Mouse (Mus musculus): ENCODE measurements at regions not wholly inside any gene's neighbourhood (a gene's known extent, or its start where the extent isn't known, plus 50 kb on each side); places are given as distances from the start of the nearest gene placed in this dataset.

DNA sequence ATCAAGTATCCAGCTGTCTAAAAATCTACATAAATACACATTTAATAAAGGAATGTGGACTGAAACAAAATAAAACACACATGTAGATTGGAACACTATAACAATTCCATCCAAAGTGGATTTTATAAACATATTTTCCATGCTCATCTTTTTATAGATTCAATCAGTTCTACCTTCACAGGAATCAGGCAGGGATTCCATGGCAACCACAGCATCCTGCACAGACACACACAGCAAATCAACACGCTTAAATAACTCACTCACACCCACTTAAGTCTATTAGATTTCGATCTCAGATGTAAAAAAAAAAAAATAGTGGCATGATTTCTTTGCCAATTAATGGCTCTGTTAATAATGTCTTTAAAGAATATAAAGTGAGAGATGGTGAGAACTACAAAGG is 151.2 kb upstream of the Kcnip4 start:
- DNase-seq (ENCODE audit: low spot score) (no peak), ATAC-seq (ENCODE audit: insufficient number of reproducible peaks, low FRiP score, low TSS enrichment, low read depth) (no peak)
- Histone ChIP-seq H3K4me2 (ENCODE audit: low read depth, severe bottlenecking) (no peak overlapping the region), H3K27ac (replicated peaks; ENCODE audit: low read depth, low read length) (no peak overlapping the region), H3K4me3 (ENCODE audit: low read depth, low read length) (no peak overlapping the region), H3K4me1 (ENCODE audit: control insufficient read depth, insufficient read depth, low read length) (no peaks in the 10 kb centered on the region), H3K9me3 (ENCODE audit: control insufficient read depth, low read length) (no peaks in the 10 kb centered on the region), H3K27me3 (ENCODE audit: control insufficient read depth, insufficient read depth, low read length) (no peaks in the 10 kb centered on the region), H3K36me3 (ENCODE audit: control insufficient read depth, insufficient read depth, low read length) (no peaks in the 10 kb centered on the region), H3K9ac (ENCODE audit: low read length) (no peak overlapping the region)
- WGBS: 83% methylated on average over 2 of the region's 2 CpGs

DNA sequence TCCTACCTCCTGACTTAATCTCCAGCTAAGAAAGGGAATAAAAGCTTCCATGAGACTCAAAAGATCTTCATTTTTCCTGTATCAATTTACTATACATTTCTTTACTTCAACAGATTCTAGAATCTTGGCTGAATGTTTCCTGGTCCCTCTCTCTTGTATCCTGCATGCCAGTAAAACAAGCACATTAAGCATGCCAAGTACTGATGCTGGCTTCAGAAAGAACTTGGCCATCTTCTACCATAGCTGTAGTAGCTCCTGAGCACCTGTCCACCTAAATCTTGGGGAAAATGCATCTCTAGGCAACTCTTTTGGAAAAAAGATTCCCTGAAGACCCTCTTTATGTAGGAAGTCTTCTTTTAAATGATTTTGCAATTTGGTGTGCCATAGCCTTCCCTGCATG is 140.5 kb upstream of the Kcnip4 start:
- Histone ChIP-seq H3K4me1 (ENCODE audit: control insufficient read depth, insufficient read depth, low read length) (no peaks in the 10 kb centered on the region), H3K27ac (replicated peaks; ENCODE audit: low read depth, low read length) (no peak overlapping the region), H3K9ac (ENCODE audit: low read length) (no peak overlapping the region), H3K4me2 (ENCODE audit: low read depth, severe bottlenecking) (no peak overlapping the region), H3K36me3 (ENCODE audit: control insufficient read depth, insufficient read depth, low read length) (no peaks in the 10 kb centered on the region), H3K27me3 (ENCODE audit: control insufficient read depth, insufficient read depth, low read length) (no peaks in the 10 kb centered on the region), H3K9me3 (ENCODE audit: control insufficient read depth, low read length) (no peaks in the 10 kb centered on the region), H3K4me3 (ENCODE audit: low read depth, low read length) (no peak overlapping the region)
- no peak for ATAC-seq (ENCODE audit: insufficient number of reproducible peaks, low FRiP score, low TSS enrichment, low read depth)
- no peak for DNase-seq (ENCODE audit: low spot score)

DNA sequence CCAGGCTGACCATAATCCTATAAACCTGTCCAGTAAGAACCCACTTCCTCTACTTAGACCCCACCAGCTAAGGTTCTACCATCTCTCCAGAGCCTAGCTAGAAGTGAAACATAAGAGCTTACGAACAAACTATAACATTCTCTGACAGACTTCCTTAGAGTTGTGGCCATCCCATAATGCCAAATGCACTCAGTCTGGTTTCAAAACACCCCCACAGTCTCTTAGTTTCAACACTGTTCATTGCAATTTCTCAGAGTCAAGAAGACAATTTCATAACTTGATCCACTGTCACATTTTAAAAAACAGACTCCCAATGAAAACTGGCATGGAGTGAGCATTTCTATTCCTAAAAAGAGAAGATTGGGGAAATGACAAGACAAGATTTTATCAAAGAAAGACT is 139.2 kb upstream of the Kcnip4 start:
- no peak for DNase-seq (ENCODE audit: low spot score)
- Histone ChIP-seq H3K4me1 (ENCODE audit: control insufficient read depth, insufficient read depth, low read length) (no peaks in the 10 kb centered on the region), H3K36me3 (ENCODE audit: control insufficient read depth, insufficient read depth, low read length) (no peaks in the 10 kb centered on the region), H3K9ac (ENCODE audit: low read length) (no peak overlapping the region), H3K9me3 (ENCODE audit: control insufficient read depth, low read length) (no peaks in the 10 kb centered on the region), H3K27me3 (ENCODE audit: control insufficient read depth, insufficient read depth, low read length) (no peaks in the 10 kb centered on the region), H3K4me2 (ENCODE audit: low read depth, severe bottlenecking) (no peak overlapping the region), H3K27ac (replicated peaks; ENCODE audit: low read depth, low read length) (no peak overlapping the region), H3K4me3 (ENCODE audit: low read depth, low read length) (no peak overlapping the region)
- 88% methylated on average over 1 of the region's 1 CpGs for WGBS
- ATAC-seq (ENCODE audit: insufficient number of reproducible peaks, low FRiP score, low TSS enrichment, low read depth): no peak

DNA sequence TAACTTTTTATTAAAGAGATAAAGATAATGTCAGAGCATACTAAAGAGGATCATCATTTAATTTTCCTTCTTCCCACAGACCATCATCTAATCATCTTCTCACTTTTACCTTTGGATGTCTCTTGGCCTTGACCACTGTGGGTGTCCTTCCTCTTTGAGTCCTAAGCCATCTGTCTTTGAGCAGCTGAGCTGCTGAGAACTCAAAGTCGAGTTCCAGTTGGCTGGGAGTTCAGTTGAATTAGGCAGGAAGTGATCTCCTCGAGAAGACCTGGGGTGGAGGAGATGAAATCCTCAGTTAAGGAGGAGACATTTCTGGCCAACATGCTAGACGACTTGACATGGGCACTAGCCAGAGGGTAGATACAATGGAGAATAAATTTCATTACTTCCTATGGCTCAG is 137.4 kb upstream of the Kcnip4 start:
- ATAC-seq (ENCODE audit: insufficient number of reproducible peaks, low FRiP score, low TSS enrichment, low read depth) (no peak), DNase-seq (ENCODE audit: low spot score) (no peak)
- H3K27ac ChIP-seq (replicated peaks; ENCODE audit: low read depth, low read length): no peak overlapping the region
- H3K4me3 ChIP-seq (ENCODE audit: low read depth, low read length): no peak overlapping the region
- no peaks in the 10 kb centered on the region for H3K27me3 ChIP-seq (ENCODE audit: control insufficient read depth, insufficient read depth, low read length)
- no peaks in the 10 kb centered on the region for H3K36me3 ChIP-seq (ENCODE audit: control insufficient read depth, insufficient read depth, low read length)
- WGBS: 71% methylated on average over 3 of the region's 3 CpGs
- H3K4me1 ChIP-seq (ENCODE audit: control insufficient read depth, insufficient read depth, low read length): no peaks in the 10 kb centered on the region
- no peak overlapping the region for H3K4me2 ChIP-seq (ENCODE audit: low read depth, severe bottlenecking)
- no peak overlapping the region for H3K9ac ChIP-seq (ENCODE audit: low read length)
- no peaks in the 10 kb centered on the region for H3K9me3 ChIP-seq (ENCODE audit: control insufficient read depth, low read length)

DNA sequence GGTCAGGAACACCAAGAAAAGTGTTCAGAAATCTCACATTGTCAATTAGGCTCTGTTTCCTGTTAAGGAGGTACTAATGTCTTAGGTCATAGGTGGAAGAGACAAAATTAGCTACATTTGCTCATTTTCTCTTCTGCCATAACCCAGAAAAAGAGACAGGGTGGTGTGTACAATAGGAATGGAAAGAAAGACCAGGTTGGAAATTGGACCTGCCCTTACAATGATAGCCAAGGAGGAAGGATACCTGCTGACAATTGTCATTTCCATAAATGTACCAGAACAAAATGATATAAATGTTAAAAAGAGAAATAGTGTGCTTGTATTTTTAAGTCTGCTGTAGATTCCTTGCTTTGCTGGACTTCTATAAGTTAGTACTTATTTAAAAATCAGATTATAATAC is 135.9 kb upstream of the Kcnip4 start:
- H3K27ac ChIP-seq (replicated peaks; ENCODE audit: low read depth, low read length): no peak overlapping the region
- H3K4me2 ChIP-seq (ENCODE audit: low read depth, severe bottlenecking): no peak overlapping the region
- H3K4me1 ChIP-seq (ENCODE audit: control insufficient read depth, insufficient read depth, low read length): no peaks in the 10 kb centered on the region
- no peak for ATAC-seq (ENCODE audit: insufficient number of reproducible peaks, low FRiP score, low TSS enrichment, low read depth)
- no peaks in the 10 kb centered on the region for H3K9me3 ChIP-seq (ENCODE audit: control insufficient read depth, low read length)
- no peak overlapping the region for H3K4me3 ChIP-seq (ENCODE audit: low read depth, low read length)
- no peak overlapping the region for H3K9ac ChIP-seq (ENCODE audit: low read length)
- no peaks in the 10 kb centered on the region for H3K27me3 ChIP-seq (ENCODE audit: control insufficient read depth, insufficient read depth, low read length)
- DNase-seq (ENCODE audit: low spot score): no peak
- H3K36me3 ChIP-seq (ENCODE audit: control insufficient read depth, insufficient read depth, low read length): no peaks in the 10 kb centered on the region

DNA sequence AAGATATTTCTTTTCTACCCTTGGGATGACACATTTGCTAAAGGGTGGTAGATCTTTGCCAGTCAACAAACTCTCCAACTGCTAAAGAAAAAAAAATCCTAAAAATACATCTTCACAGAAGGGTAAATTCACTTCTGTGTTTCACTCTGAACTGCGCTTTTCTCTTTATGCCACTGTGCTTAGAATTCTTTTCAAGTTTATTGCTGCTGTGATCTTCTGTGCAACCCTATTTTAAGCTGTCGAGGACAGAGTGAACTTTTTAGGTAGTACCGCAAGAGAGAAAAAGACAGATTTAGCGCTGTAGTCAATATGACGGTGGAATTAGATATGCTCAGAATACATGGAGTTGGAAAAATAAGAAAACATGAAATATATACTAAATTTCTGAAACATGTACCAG is 126.2 kb upstream of the Kcnip4 start:
- no peak for DNase-seq (ENCODE audit: low spot score)
- H3K4me3 ChIP-seq (ENCODE audit: low read depth, low read length): no peak overlapping the region
- no peak for ATAC-seq (ENCODE audit: insufficient number of reproducible peaks, low FRiP score, low TSS enrichment, low read depth)

DNA sequence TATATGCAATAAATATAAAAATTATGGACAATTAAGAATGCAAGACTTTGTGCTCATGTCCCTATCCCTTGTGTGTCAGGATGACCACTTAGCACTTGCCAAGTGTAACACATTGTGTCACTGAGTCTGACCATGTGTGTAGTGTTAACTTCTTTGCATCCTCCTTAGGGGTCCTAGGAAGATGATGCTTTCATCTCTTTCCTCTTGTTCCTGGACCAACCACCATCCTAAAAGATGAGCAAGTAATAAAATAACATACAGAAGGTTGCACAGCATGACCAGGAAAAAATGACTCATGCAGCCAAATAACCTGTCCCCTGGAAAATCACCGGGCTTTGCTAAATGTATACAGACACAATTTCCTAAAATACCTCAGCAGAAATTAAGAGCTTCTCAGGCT is 121.1 kb upstream of the Kcnip4 start:
- no peak overlapping the region for H3K27ac ChIP-seq (replicated peaks; ENCODE audit: low read depth, low read length)
- no peaks in the 10 kb centered on the region for H3K4me1 ChIP-seq (ENCODE audit: control insufficient read depth, insufficient read depth, low read length)
- H3K9me3 ChIP-seq (ENCODE audit: control insufficient read depth, low read length): no peaks in the 10 kb centered on the region
- H3K4me2 ChIP-seq (ENCODE audit: low read depth, severe bottlenecking): no peak overlapping the region
- no peak overlapping the region for H3K9ac ChIP-seq (ENCODE audit: low read length)
- H3K27me3 ChIP-seq (ENCODE audit: control insufficient read depth, insufficient read depth, low read length): no peaks in the 10 kb centered on the region
- DNase-seq (ENCODE audit: low spot score): no peak
- no peaks in the 10 kb centered on the region for H3K36me3 ChIP-seq (ENCODE audit: control insufficient read depth, insufficient read depth, low read length)
- H3K4me3 ChIP-seq (ENCODE audit: low read depth, low read length): no peak overlapping the region
- WGBS: 86% methylated on average over 1 of the region's 1 CpGs
- no peak for ATAC-seq (ENCODE audit: insufficient number of reproducible peaks, low FRiP score, low TSS enrichment, low read depth)

More for the DNA sequence above, 126.2 kb upstream of the Kcnip4 start:
- Histone ChIP-seq H3K4me2 (ENCODE audit: low read depth, severe bottlenecking) (no peak overlapping the region), H3K27ac (replicated peaks; ENCODE audit: low read depth, low read length) (no peak overlapping the region), H3K9me3 (ENCODE audit: control insufficient read depth, low read length) (no peaks in the 10 kb centered on the region), H3K36me3 (ENCODE audit: control insufficient read depth, insufficient read depth, low read length) (no peaks in the 10 kb centered on the region), H3K4me1 (ENCODE audit: control insufficient read depth, insufficient read depth, low read length) (no peaks in the 10 kb centered on the region), H3K27me3 (ENCODE audit: control insufficient read depth, insufficient read depth, low read length) (no peaks in the 10 kb centered on the region), H3K9ac (ENCODE audit: low read length) (no peak overlapping the region)
- WGBS: 92% methylated on average over 5 of the region's 5 CpGs

DNA sequence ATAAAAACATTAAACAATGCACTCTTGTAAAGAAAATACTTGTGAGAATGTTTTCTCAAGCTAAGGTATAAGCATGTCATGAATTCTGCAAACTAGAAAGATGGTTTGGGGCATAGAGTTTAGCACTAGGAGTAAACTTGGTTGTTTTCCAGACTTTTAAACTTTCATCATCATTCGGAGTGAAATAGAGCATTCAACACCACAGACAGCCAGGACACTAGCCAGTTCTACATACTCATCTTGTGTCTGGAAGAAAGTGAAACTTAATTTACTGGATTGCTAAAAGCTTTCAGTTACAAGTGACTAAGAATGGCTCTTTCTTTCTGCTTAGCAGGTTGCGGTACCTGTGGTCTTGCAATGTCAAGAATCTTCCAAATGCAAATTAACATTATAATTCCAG is 119.9 kb upstream of the Kcnip4 start:
- WGBS: 93% methylated on average over 2 of the region's 2 CpGs
- Histone ChIP-seq H3K4me1 (ENCODE audit: control insufficient read depth, insufficient read depth, low read length) (no peaks in the 10 kb centered on the region), H3K27me3 (ENCODE audit: control insufficient read depth, insufficient read depth, low read length) (no peaks in the 10 kb centered on the region), H3K9me3 (ENCODE audit: control insufficient read depth, low read length) (no peaks in the 10 kb centered on the region; the same call in 1 of the 2 replicates), H3K4me3 (ENCODE audit: low read depth, low read length) (no peak overlapping the region), H3K36me3 (ENCODE audit: control insufficient read depth, insufficient read depth, low read length) (no peaks in the 10 kb centered on the region), H3K4me2 (ENCODE audit: low read depth, severe bottlenecking) (no peak overlapping the region), H3K27ac (replicated peaks; ENCODE audit: low read depth, low read length) (no peak overlapping the region), H3K9ac (ENCODE audit: low read length) (no peak overlapping the region)
- DNase-seq (ENCODE audit: low spot score): no peak
- ATAC-seq (ENCODE audit: insufficient number of reproducible peaks, low FRiP score, low TSS enrichment, low read depth): no peak

DNA sequence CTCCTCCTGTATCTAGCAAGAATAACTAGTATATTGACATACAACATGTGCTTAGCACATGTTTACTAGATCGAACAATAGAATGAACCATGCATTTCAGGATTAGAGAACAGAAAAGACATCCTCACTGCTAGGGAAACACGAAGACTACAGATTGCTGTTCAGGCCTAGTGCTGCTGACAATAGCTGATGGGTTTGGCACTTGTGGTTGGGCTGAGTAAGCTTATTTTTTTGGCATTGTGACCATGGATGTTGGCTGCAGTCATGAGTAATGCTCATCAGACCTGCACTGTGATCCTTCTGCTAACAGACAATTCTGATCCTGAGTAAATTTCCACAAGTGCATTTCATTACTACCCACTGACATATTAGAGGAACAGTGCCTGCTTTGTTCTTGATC is 117.7 kb upstream of the Kcnip4 start:
- no peak overlapping the region for H3K4me2 ChIP-seq (ENCODE audit: low read depth, severe bottlenecking)
- H3K4me1 ChIP-seq (ENCODE audit: control insufficient read depth, insufficient read depth, low read length): no peaks in the 10 kb centered on the region
- H3K36me3 ChIP-seq (ENCODE audit: control insufficient read depth, insufficient read depth, low read length): no peaks in the 10 kb centered on the region
- H3K9ac ChIP-seq (ENCODE audit: low read length): no peak overlapping the region
- no peak overlapping the region for H3K4me3 ChIP-seq (ENCODE audit: low read depth, low read length)
- ATAC-seq (ENCODE audit: insufficient number of reproducible peaks, low FRiP score, low TSS enrichment, low read depth) (no peak), DNase-seq (ENCODE audit: low spot score) (no peak)
- H3K27ac ChIP-seq (replicated peaks; ENCODE audit: low read depth, low read length): no peak overlapping the region
- H3K27me3 ChIP-seq (ENCODE audit: control insufficient read depth, insufficient read depth, low read length): no peaks in the 10 kb centered on the region
- no peaks in the 10 kb centered on the region; the same call in 1 of the 2 replicates for H3K9me3 ChIP-seq (ENCODE audit: control insufficient read depth, low read length)
- WGBS: 85% methylated on average over 2 of the region's 2 CpGs
